Mouse (Mus musculus) testis, adult 2 months (tissue): Measurements from ENCODE around the gene Ppp1r18. TPM values are rescaled to one million over a fixed set of nuclear protein-coding genes. Genes with fewer than 3 reads are reported as not detected.

Experiments
- H3K27ac ChIP-seq: fragments of 200-500 bp; 2 replicates; pipeline ENCODE4 v1.5.1; 2012; ENCODE audit warnings: low read depth, low read length; ENCODE audit not compliant: control insufficient read depth, insufficient read depth
- H3K27me3 ChIP-seq: fragments of 200-500 bp; 2 replicates; pipeline ENCODE4 v1.6.1; 2012; ENCODE audit warnings: mild to moderate bottlenecking, low read length, moderate library complexity; ENCODE audit not compliant: control insufficient read depth, insufficient read depth
- H3K36me3 ChIP-seq: fragments of 200-500 bp; 2 replicates; pipeline ENCODE4 v1.6.1; 2012; ENCODE audit warnings: mild to moderate bottlenecking, low read length; ENCODE audit not compliant: control insufficient read depth, insufficient read depth
- H3K4me1 ChIP-seq: fragments of 200-500 bp; 2 replicates; pipeline ENCODE4 v1.6.1; 2012; ENCODE audit warnings: low read length; ENCODE audit not compliant: control insufficient read depth, insufficient read depth
- H3K4me3 ChIP-seq: fragments of 200-500 bp; 2 replicates; pipeline ENCODE4 v1.5.1; 2012; ENCODE audit warnings: low read depth, mild to moderate bottlenecking, low read length, moderate library complexity, mixed read lengths; ENCODE audit not compliant: control insufficient read depth
- CTCF ChIP-seq: fragments of 200-500 bp; IDR thresholded peaks from 2 replicates; pipeline ENCODE4 v1.5.1; 2012; ENCODE audit warnings: low read depth, mild to moderate bottlenecking, inconsistent platforms, low read length, moderate library complexity; ENCODE audit not compliant: control insufficient read depth, insufficient read depth, insufficient replicate concordance
- POLR2A ChIP-seq: fragments of 200-500 bp; IDR thresholded peaks from 2 replicates; pipeline ENCODE4 v1.6.1; 2012; ENCODE audit warnings: low read depth, mild to moderate bottlenecking, inconsistent platforms, low read length, moderate library complexity; ENCODE audit not compliant: control insufficient read depth
- polyA plus RNA-seq: library from polyadenylated mRNA; depleted of rRNA; stranded (reverse); fragments of >200 nt; gene quantifications from 2 replicates; pipeline ENCODE4 v1.2.3, GENCODE M21; 2012

Ppp1r18 gene
- polyA plus RNA-seq, 1 experiment: 34.1 TPM

DNA sequence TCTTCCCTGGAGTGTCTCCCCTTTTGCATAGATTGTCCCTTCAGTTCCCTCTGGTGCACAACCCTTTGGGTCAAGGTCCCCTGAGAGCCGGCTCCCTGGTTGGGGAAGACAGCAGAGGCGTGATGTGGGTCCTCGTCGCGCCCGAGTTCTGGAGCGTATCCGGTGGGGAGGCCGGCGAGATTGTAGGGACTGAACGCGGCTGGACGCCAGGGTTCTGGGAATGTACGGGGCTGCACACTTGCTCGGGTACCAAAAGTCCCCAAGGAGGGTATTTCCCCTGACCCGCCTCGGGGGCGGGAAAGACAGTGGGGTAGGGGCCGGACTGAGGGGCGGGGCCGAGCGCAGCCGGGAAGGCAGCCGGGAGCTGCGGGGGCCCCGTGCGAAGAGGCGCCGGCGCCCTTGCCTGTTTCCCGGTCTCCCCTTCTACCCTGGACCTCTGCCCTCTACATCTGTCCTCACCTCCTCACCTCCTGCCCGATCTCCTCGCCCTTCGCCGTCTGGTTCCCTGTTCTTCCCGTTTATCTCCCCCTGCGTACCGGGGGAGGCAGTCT is 963 bp downstream of the Ppp1r18 start:
- TF ChIP-seq POLR2A: no peak
- TF ChIP-seq CTCF: no peak
- peaks cover 9% of the 10 kb centered on the region for H3K27me3 ChIP-seq
- no peaks in the 10 kb centered on the region for H3K36me3 ChIP-seq
- peaks cover 39% of the 10 kb centered on the region for H3K4me1 ChIP-seq
- peak overlapping the region; percentile 91 for H3K27ac ChIP-seq
- H3K4me3 ChIP-seq: peak overlapping the region; percentile 92

DNA sequence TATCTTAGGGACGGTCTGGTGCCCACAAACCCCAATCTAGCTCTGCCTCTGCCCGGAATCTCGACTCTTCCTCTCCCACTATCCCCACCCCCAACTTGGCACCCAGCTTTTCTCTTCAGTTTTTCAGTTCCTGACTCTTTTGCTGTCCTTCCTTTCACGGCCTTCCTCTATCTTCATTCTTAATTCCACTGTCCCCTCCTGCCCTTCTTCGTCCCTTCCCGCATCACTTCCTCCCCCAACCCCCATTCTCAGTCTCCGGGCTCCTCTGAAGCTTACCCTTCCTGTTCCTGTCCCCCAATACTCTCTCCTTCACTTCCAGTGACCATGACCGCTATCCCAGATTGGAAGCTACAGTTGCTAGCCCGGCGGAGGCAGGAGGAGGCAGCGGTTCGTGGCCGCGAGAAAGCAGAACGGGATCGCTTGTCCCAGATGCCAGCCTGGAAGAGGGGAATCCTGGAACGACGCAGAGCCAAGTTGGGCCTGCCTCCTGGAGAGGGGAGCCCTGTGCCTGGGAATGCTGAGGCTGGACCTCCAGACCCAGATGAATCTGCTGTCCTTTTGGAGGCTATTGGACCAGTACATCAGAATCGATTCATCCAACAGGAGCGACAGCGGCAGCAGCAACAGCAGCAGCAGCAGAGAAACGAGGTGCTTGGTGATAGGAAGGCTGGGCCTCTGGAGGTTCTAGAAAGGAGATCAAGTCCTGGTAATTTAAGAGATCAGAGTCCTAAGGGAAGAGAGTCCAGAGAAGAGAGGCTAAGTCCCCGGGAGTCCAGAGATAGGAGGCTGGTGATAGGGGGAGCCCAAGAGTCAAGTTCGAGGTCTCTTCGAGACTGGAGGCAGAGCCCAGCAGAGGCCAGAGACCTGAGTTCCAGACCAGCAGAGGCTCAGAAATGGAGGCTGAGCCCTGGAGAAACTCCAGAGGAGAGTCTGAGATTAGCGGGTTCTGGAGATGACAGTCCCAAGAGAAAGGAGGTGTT is 1.8 kb downstream of the Ppp1r18 start:
- Histone ChIP-seq H3K27me3 (peaks cover 9% of the 10 kb centered on the region), H3K4me3 (peak overlapping the region; percentile 92), H3K27ac (peak overlapping the region; percentile 88), H3K36me3 (no peaks in the 10 kb centered on the region), H3K4me1 (peaks cover 39% of the 10 kb centered on the region)
- TF ChIP-seq POLR2A (no peak), CTCF (no peak)

DNA sequence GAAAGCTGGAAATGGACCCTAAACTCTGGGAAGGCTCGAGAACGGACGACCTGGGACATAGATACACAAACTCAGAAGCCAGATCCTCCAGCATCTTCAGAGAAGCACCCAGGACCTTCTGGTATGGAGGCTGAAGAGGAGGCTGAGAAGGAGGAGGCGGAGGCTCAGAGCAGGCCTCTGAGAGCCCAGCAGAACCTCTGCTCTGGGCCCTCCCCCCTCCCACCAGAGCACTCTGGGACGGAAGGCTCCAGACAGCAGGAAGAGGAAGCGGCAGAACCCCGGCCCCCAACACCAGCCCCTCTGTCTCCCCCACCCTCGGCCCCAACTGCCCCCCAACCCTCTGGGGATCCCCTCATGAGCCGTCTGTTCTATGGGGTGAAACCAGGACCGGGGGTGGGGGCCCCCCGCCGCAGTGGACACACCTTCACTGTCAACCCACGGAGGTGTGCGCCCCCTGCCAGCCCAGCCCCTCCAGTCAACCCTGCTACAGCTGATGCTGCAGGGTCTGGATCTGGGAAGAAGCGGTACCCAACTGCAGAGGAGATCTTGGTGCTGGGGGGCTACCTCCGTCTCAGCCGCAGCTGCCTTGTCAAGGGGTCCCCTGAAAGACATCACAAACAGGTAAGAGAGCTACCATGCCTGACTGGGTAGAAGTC is 2.9 kb downstream of the Ppp1r18 start:
- H3K27me3 ChIP-seq: peaks cover 9% of the 10 kb centered on the region
- H3K4me1 ChIP-seq: peaks cover 39% of the 10 kb centered on the region
- H3K36me3 ChIP-seq: no peaks in the 10 kb centered on the region
- no peak for TF ChIP-seq CTCF
- TF ChIP-seq POLR2A: no peak
- peak overlapping the region; percentile 34; the same call in 1 of the 2 replicates for H3K27ac ChIP-seq
- H3K4me3 ChIP-seq: peak overlapping the region; percentile 92

DNA sequence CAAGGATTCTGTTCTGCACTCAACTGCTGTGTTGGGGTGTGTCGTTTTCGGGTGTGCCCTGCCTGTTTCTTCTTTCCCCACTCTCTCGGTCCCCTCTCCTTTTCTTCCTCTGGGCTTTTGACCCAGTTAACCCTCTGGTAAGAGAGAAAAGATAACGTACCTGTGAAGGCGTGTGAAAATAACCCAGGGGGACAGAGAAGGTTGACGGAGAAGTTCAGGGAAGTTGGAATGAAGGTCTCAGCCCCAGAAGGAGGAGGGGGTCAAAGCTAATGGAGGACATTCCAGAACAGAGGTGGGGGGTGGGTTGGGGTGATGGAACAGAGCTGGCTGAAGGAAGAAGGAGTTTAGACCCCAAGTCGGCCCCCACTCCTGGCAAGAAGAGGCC is 3.6 kb downstream of the Ppp1r18 start:
- Histone ChIP-seq H3K36me3 (no peaks in the 10 kb centered on the region), H3K4me1 (peaks cover 36% of the 10 kb centered on the region)

GRCm38 (mm10) chr17:35869346-35870067 is 4.1 kb downstream of the Ppp1r18 start:
- Histone ChIP-seq H3K27ac (peak overlapping the region; percentile 32), H3K27me3 (peaks cover 9% of the 10 kb centered on the region), H3K4me1 (peaks cover 33% of the 10 kb centered on the region), H3K36me3 (no peaks in the 10 kb centered on the region), H3K4me3 (peak overlapping the region; percentile 66)
- TF ChIP-seq POLR2A (no peak), CTCF (no peak)

More for the DNA sequence above, 3.6 kb downstream of the Ppp1r18 start:
- H3K27me3 ChIP-seq: peaks cover 9% of the 10 kb centered on the region
- peak overlapping the region; percentile 66 for H3K4me3 ChIP-seq
- TF ChIP-seq CTCF (no peak), POLR2A (no peak)
- no peak overlapping the region; the same call in 1 of the 2 replicates for H3K27ac ChIP-seq

DNA sequence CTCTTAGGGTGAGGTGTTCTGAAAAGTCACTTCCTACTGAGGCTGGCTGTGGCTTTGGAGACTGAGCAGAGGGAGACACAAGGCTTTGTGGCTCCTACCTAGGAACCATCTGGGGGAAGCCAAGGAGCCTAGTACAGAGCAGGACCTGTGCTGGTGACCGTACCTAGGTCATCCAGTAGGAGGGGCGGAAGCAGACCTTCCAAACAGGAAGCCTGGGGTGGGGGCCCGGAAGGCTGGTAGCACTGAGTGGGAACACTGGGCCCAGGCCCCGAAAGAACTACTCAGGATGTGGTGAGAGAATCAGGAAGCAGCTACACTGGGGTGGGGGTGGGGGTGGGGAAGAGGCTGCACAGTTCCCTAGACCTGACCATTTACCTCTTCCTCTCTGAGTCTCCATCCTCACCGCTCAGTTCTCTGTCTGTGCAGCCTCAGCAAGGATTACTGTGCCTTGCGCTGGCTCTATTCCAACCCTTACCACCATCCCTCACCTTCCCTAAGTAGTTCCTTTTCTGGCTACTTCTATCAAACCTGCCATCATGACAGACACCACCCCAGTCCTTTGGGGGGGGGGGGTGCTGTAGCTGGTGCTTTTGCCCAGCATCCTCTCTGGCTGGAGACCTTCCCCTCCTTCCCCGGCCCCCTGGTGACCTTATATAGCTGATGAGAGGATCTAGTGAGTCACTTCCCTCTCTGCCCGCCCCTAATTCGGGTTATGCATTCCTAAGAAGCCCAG is 4.9 kb downstream of the Ppp1r18 start:
- Histone ChIP-seq H3K4me1 (peaks cover 27% of the 10 kb centered on the region), H3K27ac (peak overlapping the region; percentile 32; the same call in 1 of the 2 replicates), H3K27me3 (peaks cover 9% of the 10 kb centered on the region), H3K4me3 (no peak overlapping the region), H3K36me3 (no peaks in the 10 kb centered on the region)
- no peak for TF ChIP-seq CTCF
- no peak for TF ChIP-seq POLR2A
